Mouse (Mus musculus): Measurements from ENCODE around the gene Umad1. TPM values are rescaled to one million over a fixed set of nuclear protein-coding genes. Genes with fewer than 3 reads are reported as not detected.

Gene Umad1
- polyA plus RNA-seq, 1 experiment from 2014 or later: 8.9 TPM

GRCm38 (mm10) chr6:8412845-8413598 is 153.9 kb downstream of the Umad1 start:
- in situ Hi-C loops (cut with MboI; ENCODE audit: low pct_unique_long_range_greater_than_20kb): no loop called here
- CTCF ChIA-PET: interaction anchor here (0.6 to 1.2 kb wide), 4 partner anchors 12 to 136 kb away, joined by 3 to 4 read pairs (median 3); no protein-coding TSS in a partner anchor
- ATAC-seq (no peak), DNase-seq (ENCODE audit: low read depth, low spot score) (no peak)
- H3K27me3 ChIP-seq: no peaks in the 10 kb centered on the region
- TF ChIP-seq CTCF (IDR thresholded peaks at IDR 0.05): no peak
- POLR2A ChIA-PET: no interaction called here

GRCm38 (mm10) chr6:8414020-8414419 is 154.9 kb downstream of the Umad1 start:
- DNase-seq (ENCODE audit: low read depth, low spot score): no peak
- no peaks in the 10 kb centered on the region for H3K27me3 ChIP-seq
- in situ Hi-C loops (cut with MboI; ENCODE audit: low pct_unique_long_range_greater_than_20kb): no loop called here
- no peak for ATAC-seq
- ChIA-PET CTCF (no interaction called here), POLR2A (no interaction called here)
- TF ChIP-seq CTCF (IDR thresholded peaks at IDR 0.05): no peak

GRCm38 (mm10) chr6:8415823-8416222 is 156.7 kb downstream of the Umad1 start:
- in situ Hi-C loops (cut with MboI; ENCODE audit: low pct_unique_long_range_greater_than_20kb): no loop called here

GRCm38 (mm10) chr6:8416802-8417569 is 157.9 kb downstream of the Umad1 start:
- ATAC-seq (no peak), DNase-seq (ENCODE audit: low read depth, low spot score) (no peak)
- ChIA-PET POLR2A (interaction anchor here (0.7 kb wide), 1 partner anchor 137 kb away, joined by 3 read pairs; no protein-coding TSS in a partner anchor), CTCF (no interaction called here)
- TF ChIP-seq CTCF (IDR thresholded peaks at IDR 0.05): no peak
- no peaks in the 10 kb centered on the region for H3K27me3 ChIP-seq
- in situ Hi-C loops (cut with MboI; ENCODE audit: low pct_unique_long_range_greater_than_20kb): no loop called here

More at GRCm38 (mm10) chr6:8415823-8416222, 156.7 kb downstream of the Umad1 start:
- no peak for ATAC-seq
- ChIA-PET POLR2A (no interaction called here), CTCF (interaction anchor here (1.4 kb wide), 1 partner anchor 9 kb away, joined by 5 read pairs; no protein-coding TSS in a partner anchor)
- no peak for TF ChIP-seq CTCF (IDR thresholded peaks at IDR 0.05)
- no peak for DNase-seq (ENCODE audit: low read depth, low spot score)
- H3K27me3 ChIP-seq: no peaks in the 10 kb centered on the region

GRCm38 (mm10) chr6:8419485-8420186 is 160.5 kb downstream of the Umad1 start:
- POLR2A ChIA-PET: no interaction called here
- ATAC-seq (no peak), DNase-seq (ENCODE audit: low read depth, low spot score) (no peak)
- CTCF ChIA-PET: interaction anchor here (1.2 to 1.9 kb wide), 2 partner anchors 14 to 18 kb away, joined by 3 to 4 read pairs; no protein-coding TSS in a partner anchor
- TF ChIP-seq CTCF (IDR thresholded peaks at IDR 0.05): no peak
- no peaks in the 10 kb centered on the region for H3K27me3 ChIP-seq
- in situ Hi-C loops (cut with MboI; ENCODE audit: low pct_unique_long_range_greater_than_20kb): no loop called here

- ChIA-PET CTCF (no interaction called here), POLR2A (no interaction called here)
- no peak for ATAC-seq
- DNase-seq (ENCODE audit: low read depth, low spot score): no peak
- H3K27me3 ChIP-seq: no peaks in the 10 kb centered on the region
- no peak for TF ChIP-seq CTCF (IDR thresholded peaks at IDR 0.05)
- in situ Hi-C loops (cut with MboI; ENCODE audit: low pct_unique_long_range_greater_than_20kb): no loop called here
These were observed 161.1 kb downstream of the Umad1 start for GRCm38 (mm10) chr6:8420187-8420503.

- ChIA-PET POLR2A (no interaction called here), CTCF (no interaction called here)
- in situ Hi-C loops (cut with MboI; ENCODE audit: low pct_unique_long_range_greater_than_20kb): no loop called here
- no peak for TF ChIP-seq CTCF (IDR thresholded peaks at IDR 0.05)
- no peak for ATAC-seq
- DNase-seq (ENCODE audit: low read depth, low spot score): no peak
- no peaks in the 10 kb centered on the region for H3K27me3 ChIP-seq
These were observed 162.3 kb downstream of the Umad1 start for GRCm38 (mm10) chr6:8421421-8421820.

GRCm38 (mm10) chr6:8421959-8422581 is 163.0 kb downstream of the Umad1 start:
- H3K27me3 ChIP-seq: no peaks in the 10 kb centered on the region
- no peak for TF ChIP-seq CTCF (IDR thresholded peaks at IDR 0.05)
- no peak for DNase-seq (ENCODE audit: low read depth, low spot score)
- ChIA-PET POLR2A (no interaction called here), CTCF (no interaction called here)
- ATAC-seq: no peak
- in situ Hi-C loops (cut with MboI; ENCODE audit: low pct_unique_long_range_greater_than_20kb): no loop called here

GRCm38 (mm10) chr6:8423142-8423541 is 164.1 kb downstream of the Umad1 start:
- no peak for ATAC-seq
- ChIA-PET POLR2A (interaction anchor here (0.7 kb wide), 1 partner anchor 16 kb away, joined by 3 read pairs; no protein-coding TSS in a partner anchor), CTCF (no interaction called here)
- no peaks in the 10 kb centered on the region for H3K27me3 ChIP-seq
- no peak for TF ChIP-seq CTCF (IDR thresholded peaks at IDR 0.05)
- DNase-seq (ENCODE audit: low read depth, low spot score): no peak
- in situ Hi-C loops (cut with MboI; ENCODE audit: low pct_unique_long_range_greater_than_20kb): no loop called here

- TF ChIP-seq CTCF (IDR thresholded peaks at IDR 0.05): no peak
- H3K27me3 ChIP-seq: no peaks in the 10 kb centered on the region
- CTCF ChIA-PET: no interaction called here
- in situ Hi-C loops (cut with MboI; ENCODE audit: low pct_unique_long_range_greater_than_20kb): no loop called here
- POLR2A ChIA-PET: no interaction called here
- DNase-seq (ENCODE audit: low read depth, low spot score) (no peak), ATAC-seq (no peak)
These were observed 168.6 kb downstream of the Umad1 start for GRCm38 (mm10) chr6:8427692-8428091.
